Mouse (Mus musculus): ENCODE results near the gene Sf1. TPM values are rescaled to one million over a fixed set of nuclear protein-coding genes. Genes with fewer than 3 reads are reported as not detected.

Gene Sf1
- polyA plus RNA-seq, 1 experiment from 2014 or later, result 164 TPM

DNA sequence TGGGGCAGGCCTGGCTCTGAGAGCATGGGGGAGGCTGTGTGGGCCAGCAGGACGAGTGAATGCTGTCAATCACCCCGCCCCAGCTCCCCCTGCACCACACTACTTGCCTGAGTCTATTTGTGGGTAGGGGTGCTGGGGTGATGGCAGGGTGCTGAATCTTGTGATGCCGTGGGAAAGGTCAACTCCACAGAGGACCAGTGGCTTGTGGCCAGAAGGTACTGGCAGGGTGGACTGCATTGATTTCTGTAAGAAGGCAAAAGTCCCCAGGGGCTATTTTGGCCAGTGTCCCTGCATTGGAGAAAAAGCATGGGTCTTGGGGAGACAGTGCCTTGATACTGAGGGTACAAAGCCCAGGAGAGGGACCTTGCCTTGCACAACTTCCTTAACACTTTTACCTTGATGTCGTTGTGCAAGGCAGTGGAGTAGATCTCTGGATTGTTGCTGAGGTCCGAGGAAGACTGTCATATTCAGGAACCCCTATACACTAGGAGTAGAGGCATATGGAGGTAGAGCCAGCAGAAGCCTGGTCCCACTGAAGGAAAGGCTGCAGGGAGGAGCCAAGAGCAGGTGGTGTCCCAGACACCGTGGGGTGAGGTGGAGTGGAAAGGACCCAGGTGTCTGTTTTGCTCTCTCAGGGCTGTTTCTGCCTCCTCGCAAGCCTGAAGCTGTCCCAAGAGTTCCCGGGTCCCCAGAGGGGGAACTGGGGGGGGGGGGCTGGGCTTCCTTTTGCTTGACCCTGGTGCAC lies 60.8 kb downstream of the Sf1 start:
- peaks cover 18% of the 10 kb centered on the region for H3K4me1 ChIP-seq (replicated peaks)
- no peak for ATAC-seq (ENCODE audit: insufficient number of reproducible peaks, insufficient read depth, low FRiP score, low TSS enrichment, low read depth)
- H3K27me3 ChIP-seq, result peaks cover 99% of the 10 kb centered on the region
- H3K9me3 ChIP-seq, result no peaks in the 10 kb centered on the region
- H3K9ac ChIP-seq (replicated peaks), result no peak overlapping the region
- no peak overlapping the region for H3K4me2 ChIP-seq
- 70% methylated on average over 8 of the region's 8 CpGs for WGBS
- no peak overlapping the region for H3K4me3 ChIP-seq (replicated peaks)
- no peaks in the 10 kb centered on the region for H3K36me3 ChIP-seq
- H3K27ac ChIP-seq, result no peak overlapping the region

DNA sequence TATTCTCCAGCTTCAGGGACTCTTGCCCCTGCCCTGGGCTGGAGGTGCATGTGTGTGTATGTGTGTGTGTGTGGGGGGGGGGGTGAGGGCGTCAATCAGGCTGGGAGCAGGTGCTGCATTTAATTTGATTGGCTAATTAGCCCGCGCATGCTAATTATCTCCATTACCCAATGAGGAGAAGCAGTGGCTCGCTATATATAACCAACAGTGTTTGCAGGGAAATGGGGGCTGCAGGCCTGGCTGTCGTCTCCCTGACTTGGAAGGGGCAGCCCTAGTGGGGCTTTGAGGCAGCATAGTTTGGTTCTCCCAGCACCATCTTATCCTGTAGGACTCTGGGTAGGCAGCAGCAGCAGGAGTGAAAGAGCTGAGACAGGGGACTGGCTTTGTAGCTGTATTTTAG lies 62.1 kb downstream of the Sf1 start:
- no peak overlapping the region for H3K4me3 ChIP-seq (replicated peaks)

DNA sequence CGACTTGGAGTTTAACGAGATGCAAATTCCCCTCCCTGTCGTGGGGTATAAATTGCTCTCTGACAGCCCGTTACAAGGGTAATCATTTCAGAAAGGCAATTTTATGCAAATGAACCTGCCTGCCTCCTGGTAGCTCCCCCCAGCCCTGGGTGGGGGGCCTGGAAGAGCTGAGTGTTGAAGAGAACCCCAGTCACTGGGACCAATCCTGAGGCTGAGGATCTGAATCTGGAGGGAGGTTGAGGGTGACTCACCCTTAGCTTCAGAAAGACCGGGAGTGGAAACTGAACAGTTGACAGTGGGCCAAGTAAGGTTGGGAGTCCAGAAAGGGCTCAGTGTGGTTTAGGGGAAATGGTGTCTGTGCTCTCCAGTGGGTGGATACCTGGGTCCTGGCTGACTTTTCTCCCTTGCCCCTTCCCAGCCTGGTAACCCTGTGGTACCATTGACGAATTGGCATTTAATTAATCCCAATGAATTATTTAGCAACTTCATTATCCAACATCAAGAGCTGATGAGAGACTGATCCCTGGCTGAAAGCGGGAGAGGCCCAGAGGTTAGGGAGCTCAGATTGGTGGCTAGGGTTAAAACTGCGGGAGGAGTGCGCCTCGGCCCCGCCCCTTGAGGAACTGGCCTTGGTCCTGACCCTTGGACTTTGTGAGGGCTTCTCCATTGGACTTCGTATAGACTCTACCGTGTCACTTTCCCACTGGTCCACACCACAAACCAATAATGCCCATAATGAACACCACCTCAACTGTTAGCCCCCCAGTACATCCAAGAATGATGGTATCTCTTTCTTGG lies 63.4 kb downstream of the Sf1 start:
- H3K9ac ChIP-seq (replicated peaks), result no peak overlapping the region
- H3K36me3 ChIP-seq, result no peaks in the 10 kb centered on the region
- H3K27me3 ChIP-seq, result peaks cover 97% of the 10 kb centered on the region
- peaks cover 18% of the 10 kb centered on the region for H3K4me1 ChIP-seq (replicated peaks)
- H3K4me3 ChIP-seq (replicated peaks), result no peak overlapping the region
- no peaks in the 10 kb centered on the region for H3K9me3 ChIP-seq
- WGBS, result 19% methylated on average over 13 of the region's 13 CpGs
- ATAC-seq (ENCODE audit: insufficient number of reproducible peaks, insufficient read depth, low FRiP score, low TSS enrichment, low read depth), result no peak
- H3K4me2 ChIP-seq, result no peak overlapping the region
- no peak overlapping the region for H3K27ac ChIP-seq

More for the DNA sequence above, 62.1 kb downstream of the Sf1 start:
- H3K4me2 ChIP-seq, result no peak overlapping the region
- H3K36me3 ChIP-seq, result no peaks in the 10 kb centered on the region
- no peak overlapping the region for H3K27ac ChIP-seq
- H3K4me1 ChIP-seq (replicated peaks), result peaks cover 18% of the 10 kb centered on the region
- no peak for ATAC-seq (ENCODE audit: insufficient number of reproducible peaks, insufficient read depth, low FRiP score, low TSS enrichment, low read depth)
- H3K9me3 ChIP-seq, result no peaks in the 10 kb centered on the region
- 51% methylated on average over 5 of the region's 5 CpGs for WGBS
- H3K27me3 ChIP-seq, result peaks cover 99% of the 10 kb centered on the region
- no peak overlapping the region for H3K9ac ChIP-seq (replicated peaks)

Small RNA genes lying within 50 kb of the gene (microRNA-seq; reads per million reads assigned to microRNA genes)
- gene Mir6989, result 0.70 reads per million

Other genes starting within 250 kb of the Sf1 start
- 55.0 and 58.8 TPM in 2 replicates for gene Sac3d1, start 245.0 kb upstream of the Sf1 start, polyA plus RNA-seq (2016; fragmentation: Nextera tagmentation; extraction: Ambion mirVana)
- gene Snx15, start 235.4 kb upstream of the Sf1 start, polyA plus RNA-seq (2016; fragmentation: Nextera tagmentation; extraction: Ambion mirVana), result 33.1 and 33.2 TPM in 2 replicates
- gene Batf2, start 222.7 kb upstream of the Sf1 start, polyA plus RNA-seq (2016; fragmentation: Nextera tagmentation; extraction: Ambion mirVana), result not detected in 2 replicates
- gene Arl2, start 222.1 kb upstream of the Sf1 start, polyA plus RNA-seq (2016; fragmentation: Nextera tagmentation; extraction: Ambion mirVana), result 78.2 and 83.4 TPM in 2 replicates
- not detected in 2 replicates for gene Majin, start 179.3 kb upstream of the Sf1 start, polyA plus RNA-seq (2016; fragmentation: Nextera tagmentation; extraction: Ambion mirVana)
- gene Gpha2, start 137.3 kb upstream of the Sf1 start, polyA plus RNA-seq (2016; fragmentation: Nextera tagmentation; extraction: Ambion mirVana), result 2.0 and 2.4 TPM in 2 replicates
- gene Ppp2r5b, start 127.8 kb upstream of the Sf1 start, polyA plus RNA-seq (2016; fragmentation: Nextera tagmentation; extraction: Ambion mirVana), result 22.7 and 23.7 TPM in 2 replicates
- 11.1 and 11.2 TPM in 2 replicates for gene Atg2a, start 122.0 kb upstream of the Sf1 start, polyA plus RNA-seq (2016; fragmentation: Nextera tagmentation; extraction: Ambion mirVana)
- 71.5 and 71.6 TPM in 2 replicates for gene Ehd1, start 87.0 kb upstream of the Sf1 start, polyA plus RNA-seq (2016; fragmentation: Nextera tagmentation; extraction: Ambion mirVana)
- 0.69 and 0.96 TPM in 2 replicates for gene Cdc42bpg, start 57.2 kb upstream of the Sf1 start, polyA plus RNA-seq (2016; fragmentation: Nextera tagmentation; extraction: Ambion mirVana)
- gene Men1, start 28.7 kb upstream of the Sf1 start, polyA plus RNA-seq (2016; fragmentation: Nextera tagmentation; extraction: Ambion mirVana), result 103 and 107 TPM in 2 replicates
- gene Map4k2, start 22.6 kb upstream of the Sf1 start, polyA plus RNA-seq (2016; fragmentation: Nextera tagmentation; extraction: Ambion mirVana), result 13.5 and 13.6 TPM in 2 replicates
- gene Pygm, start 20.7 kb downstream of the Sf1 start, polyA plus RNA-seq (2016; fragmentation: Nextera tagmentation; extraction: Ambion mirVana), result 6.3 and 6.5 TPM in 2 replicates
- gene Rasgrp2, start 35.6 kb downstream of the Sf1 start, polyA plus RNA-seq (2016; fragmentation: Nextera tagmentation; extraction: Ambion mirVana), result 16.3 and 16.8 TPM in 2 replicates
- 1.8 and 2.4 TPM in 2 replicates for gene Nrxn2, start 55.0 kb downstream of the Sf1 start, polyA plus RNA-seq (2016; fragmentation: Nextera tagmentation; extraction: Ambion mirVana)
- not detected in 2 replicates for gene Slc22a12, start 179.3 kb downstream of the Sf1 start, polyA plus RNA-seq (2016; fragmentation: Nextera tagmentation; extraction: Ambion mirVana)

Data from limb, embryonic 12.5 days (tissue).